Mouse (Mus musculus): ENCODE measurements at regions not wholly inside any gene's neighbourhood (a gene's known extent, or its start where the extent isn't known, plus 50 kb on each side); places are given as distances from the start of the nearest gene placed in this dataset.

DNA sequence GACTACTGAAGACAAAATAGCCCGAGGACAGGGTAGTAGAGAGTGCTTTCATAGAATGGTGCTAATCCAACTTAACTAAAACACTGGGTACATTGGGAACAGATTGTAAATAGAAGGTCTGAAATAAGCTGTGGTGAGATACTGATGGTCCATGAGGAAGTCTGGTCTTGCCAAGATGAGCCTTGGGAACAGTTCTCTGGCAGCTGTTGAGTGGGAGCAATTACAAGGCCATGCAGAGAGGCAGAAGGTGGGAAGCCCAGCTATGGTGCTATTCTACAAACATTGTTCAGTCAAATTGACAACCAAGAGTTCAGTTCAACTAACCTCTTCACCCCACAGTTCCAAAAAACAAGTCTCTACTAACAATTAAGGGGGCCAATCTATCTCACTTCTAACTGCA, 92.5 kb upstream of the Tenm4 start:
- no peak for DNase-seq (ENCODE audit: low read depth, low spot score)

- no peak for DNase-seq (ENCODE audit: low read depth, low spot score)
Observed at GRCm38 (mm10) chr7:96081676-96082075, 89.4 kb upstream of the Tenm4 start.

DNA sequence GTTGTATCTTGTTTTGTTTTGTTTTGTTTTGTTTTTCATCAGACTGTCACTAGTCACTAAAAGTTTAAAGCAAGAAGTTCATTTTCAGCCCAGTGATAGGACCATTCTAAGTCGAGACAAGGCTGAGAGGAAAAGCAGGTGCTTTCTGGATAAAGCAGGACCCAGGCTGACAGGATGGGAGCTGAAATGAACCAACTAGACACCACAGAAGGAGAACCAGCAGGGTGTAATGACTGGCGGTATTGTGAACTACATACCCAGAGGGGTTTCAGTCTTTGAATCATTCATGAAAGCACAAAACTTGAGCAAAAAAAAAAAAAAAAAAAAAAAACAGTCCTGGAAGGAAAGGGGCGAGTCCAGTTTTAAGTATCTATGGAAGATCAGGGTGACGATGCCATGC, 75.9 kb upstream of the Tenm4 start:
- no peak for DNase-seq (ENCODE audit: low read depth, low spot score)

DNA sequence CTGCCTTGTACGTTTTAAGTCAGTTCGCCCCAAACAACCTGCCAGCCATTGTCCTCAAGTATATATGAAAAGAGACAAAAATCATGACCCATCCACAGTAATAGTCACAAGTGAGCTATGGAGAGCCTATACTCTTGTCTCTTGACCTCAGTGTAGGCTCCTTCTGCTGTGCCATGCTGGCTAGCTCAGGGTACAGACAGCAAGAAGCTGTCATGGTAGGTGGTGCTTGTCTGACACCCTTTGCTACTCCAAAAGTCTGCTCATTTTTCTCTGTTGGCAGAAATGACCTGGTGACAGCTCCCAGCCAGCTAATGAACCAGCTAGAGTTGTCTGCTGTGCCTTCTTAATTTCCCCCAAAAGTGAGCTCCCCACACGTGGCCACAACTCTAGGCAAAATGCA, 75.3 kb upstream of the Tenm4 start:
- DNase-seq (ENCODE audit: low read depth, low spot score), result no peak

DNA sequence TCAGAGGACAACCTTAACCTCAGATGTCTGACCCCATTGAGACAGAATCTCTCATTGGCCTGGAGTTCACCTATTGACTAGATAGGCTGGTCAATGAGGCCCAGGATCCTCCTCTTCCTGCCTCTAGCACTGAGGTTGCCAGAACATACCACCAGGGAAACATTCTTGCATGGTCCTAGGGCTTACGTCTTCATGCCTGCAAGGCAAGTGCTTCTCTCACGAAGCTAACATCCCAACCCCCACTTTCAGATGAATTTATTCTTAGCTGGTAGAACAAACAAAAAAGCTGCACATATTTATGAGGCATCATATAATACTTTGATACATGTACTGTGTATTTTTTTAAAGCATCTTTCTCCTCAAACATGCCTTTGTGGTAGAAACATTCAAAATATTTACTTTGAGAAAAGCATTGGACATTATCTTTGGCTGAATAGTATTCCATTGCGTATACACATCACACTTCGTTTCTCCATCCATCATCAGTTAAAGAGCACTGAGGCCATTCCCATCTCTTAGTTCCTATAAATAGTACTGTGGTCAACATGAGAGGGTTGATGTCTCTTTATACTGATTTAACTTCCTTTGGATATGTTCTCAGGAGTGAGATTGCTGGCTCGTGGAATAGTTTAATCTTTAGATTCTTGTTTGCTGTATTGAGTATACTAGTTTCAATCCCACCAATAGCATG, 72.2 kb upstream of the Tenm4 start:
- DNase-seq (ENCODE audit: low read depth, low spot score), result no peak

GRCm38 (mm10) chr7:96102727-96103126, 68.3 kb upstream of the Tenm4 start:
- DNase-seq (ENCODE audit: low read depth, low spot score), result no peak

- no peak for DNase-seq (ENCODE audit: low read depth, low spot score)
Observed at GRCm38 (mm10) chr7:96108768-96109167, 62.3 kb upstream of the Tenm4 start.

DNA sequence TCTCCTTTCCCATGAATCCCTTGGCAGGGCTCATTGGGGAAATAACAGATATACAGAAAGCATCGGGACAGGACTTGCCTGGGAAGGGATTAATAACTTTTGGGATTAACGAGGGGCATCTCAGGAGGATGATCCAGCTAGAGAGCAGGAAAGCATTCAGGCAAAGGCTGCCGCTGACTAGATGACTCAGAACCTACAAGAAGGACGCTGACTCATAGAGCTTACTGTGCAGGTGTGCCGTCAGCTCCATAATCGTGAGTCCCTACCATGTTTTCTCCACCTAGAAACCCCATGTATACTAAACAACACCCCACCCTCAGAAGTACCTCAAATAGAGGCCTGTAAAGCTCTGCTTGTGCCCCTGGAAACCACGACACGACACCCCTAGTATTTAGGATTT, 50.9 kb upstream of the Tenm4 start:
- DNase-seq (ENCODE audit: low read depth, low spot score), result no peak

Measured in R1 (cell line).